Mouse (Mus musculus): ENCODE measurements around the gene Saxo1. TPM values are rescaled to one million over a fixed set of nuclear protein-coding genes. Genes with fewer than 3 reads are reported as not detected.

Gene Saxo1
- total and polyA plus RNA-seq, 3 experiments = not detected

- no peaks in the 10 kb centered on the region for H3K9me3 ChIP-seq (replicated peaks; ENCODE audit: insufficient read depth, low read length)
- peak overlapping the region; percentile 97 for H3K27ac ChIP-seq (ENCODE audit: control insufficient read depth, low read depth, low read length)
These were observed 16.8 kb upstream of the Saxo1 start for GRCm38 (mm10) chr4:86574939-86575282.

GRCm38 (mm10) chr4:86561061-86561460, 2.9 kb upstream of the Saxo1 start:
- no peak overlapping the region for H3K27ac ChIP-seq (ENCODE audit: control insufficient read depth, low read depth, low read length)
- no peak overlapping the region for H3K9ac ChIP-seq (ENCODE audit: control insufficient read depth, low read depth, low read length, poor library complexity, severe bottlenecking)
- no peak overlapping the region for H3K4me3 ChIP-seq (ENCODE audit: control insufficient read depth in 1 of 2, insufficient read depth in 1 of 2, low read depth in 2 of 2, low read length in 2 of 2)
- H3K36me3 ChIP-seq (ENCODE audit: control insufficient read depth in 1 of 2, insufficient read depth in 2 of 2, low read length in 2 of 2) = peaks cover 0 to 8% of the 10 kb centered on the region in 2 experiments; a peak in 2 of 4 replicates
- no peaks in the 10 kb centered on the region for H3K9me3 ChIP-seq (replicated peaks; ENCODE audit: insufficient read depth, low read length)
- no peak for TF ChIP-seq BHLHE40 (IDR thresholded peaks at IDR 0.05; ENCODE audit: borderline replicate concordance, low read depth, low read length)
- no peak for TF ChIP-seq ETS1 (IDR thresholded peaks at IDR 0.05; ENCODE audit: low read depth, low read length)
- no peak for TF ChIP-seq MAFK (IDR thresholded peaks at IDR 0.05; ENCODE audit: borderline replicate concordance, low read depth, low read length)
- TF ChIP-seq MAX (IDR thresholded peaks at IDR 0.05; ENCODE audit: low read length) = no peak
- TF ChIP-seq TCF12 (IDR thresholded peaks at IDR 0.05; ENCODE audit: low read depth, low read length) = no peak
- TF ChIP-seq NELFE (IDR thresholded peaks at IDR 0.05; ENCODE audit: low read depth, low read length) = no peak
- no peak for TF ChIP-seq ZNF384 (IDR thresholded peaks at IDR 0.05; ENCODE audit: low read depth, low read length)
- TF ChIP-seq JUND (IDR thresholded peaks at IDR 0.05; ENCODE audit: low read depth, low read length) = no peak
- TF ChIP-seq USF2 (IDR thresholded peaks at IDR 0.05; ENCODE audit: borderline replicate concordance in 1 of 2, insufficient read depth in 1 of 2, low read depth in 1 of 2, low read length in 2 of 2) = no peak
- TF ChIP-seq E2F4 (IDR thresholded peaks at IDR 0.05; ENCODE audit: borderline replicate concordance, low read depth, low read length) = no peak
- no peak for TF ChIP-seq ZC3H11A (IDR thresholded peaks at IDR 0.05; ENCODE audit: low read depth, low read length)
- no peak for TF ChIP-seq MXI1 (IDR thresholded peaks at IDR 0.05; ENCODE audit: low read depth, low read length)
- no peak for TF ChIP-seq SMC3 (IDR thresholded peaks at IDR 0.05; ENCODE audit: low read depth, low read length)
- TF ChIP-seq MEF2A (IDR thresholded peaks at IDR 0.05; ENCODE audit: extremely low read depth, insufficient replicate concordance, low read depth, low read length, poor library complexity, severe bottlenecking) = no peak
- TF ChIP-seq ELF1 (IDR thresholded peaks at IDR 0.05; ENCODE audit: low read depth, low read length) = no peak
- no peak for TF ChIP-seq POLR2AphosphoS5 (IDR thresholded peaks at IDR 0.05; ENCODE audit: borderline replicate concordance, low read depth, low read length)
- no peak for TF ChIP-seq GABPA (IDR thresholded peaks at IDR 0.05; ENCODE audit: low read depth, low read length)
- H3K27me3 ChIP-seq (ENCODE audit: control insufficient read depth in 1 of 2, insufficient read depth in 2 of 2, low read length in 2 of 2) = no peaks in the 10 kb centered on the region; a peak in 1 of 4 replicates
- H3K79me2 ChIP-seq (ENCODE audit: control insufficient read depth, insufficient read depth, low read length, poor library complexity) = no peaks in the 10 kb centered on the region
- no peaks in the 10 kb centered on the region for H3K4me1 ChIP-seq (ENCODE audit: control insufficient read depth in 1 of 2, insufficient read depth in 2 of 2, low read length in 2 of 2)
- no peak for DNase-seq (ENCODE audit: low read depth, low spot score)

More at GRCm38 (mm10) chr4:86574939-86575282, 16.8 kb upstream of the Saxo1 start:
- Histone ChIP-seq H3K4me1 (ENCODE audit: control insufficient read depth in 1 of 2, insufficient read depth in 2 of 2, low read length in 2 of 2) (peaks cover 2 to 7% of the 10 kb centered on the region in 2 experiments; a peak in 3 of 4 replicates), H3K4me3 (ENCODE audit: control insufficient read depth in 1 of 2, insufficient read depth in 1 of 2, low read depth in 2 of 2, low read length in 2 of 2) (peak overlapping the region; percentile 47 to 70), H3K27me3 (ENCODE audit: control insufficient read depth in 1 of 2, insufficient read depth in 2 of 2, low read length in 2 of 2) (no peaks in the 10 kb centered on the region), H3K79me2 (ENCODE audit: control insufficient read depth, insufficient read depth, low read length, poor library complexity) (peaks cover 25% of the 10 kb centered on the region), H3K9ac (ENCODE audit: control insufficient read depth, low read depth, low read length, poor library complexity, severe bottlenecking) (peak overlapping the region; percentile 80), H3K36me3 (ENCODE audit: control insufficient read depth in 1 of 2, insufficient read depth in 2 of 2, low read length in 2 of 2) (peaks cover 0 to 15% of the 10 kb centered on the region in 2 experiments; a peak in 2 of 4 replicates)
- peak; percentile 66 for DNase-seq (ENCODE audit: low read depth, low spot score)
- TF ChIP-seq CHD1 (IDR thresholded peaks at IDR 0.05; ENCODE audit: low read depth, low read length) = no peak
- TF ChIP-seq MYC (IDR thresholded peaks at IDR 0.05; ENCODE audit: low read depth, low read length) = peak; percentile 82; the same call in 1 of the 2 replicates
- TF ChIP-seq EP300 (IDR thresholded peaks at IDR 0.05; ENCODE audit: low read depth in 1 of 2, low read length in 2 of 2) = 0 out of 4 replicates have a peak, but pooled peaks of 1 of the 2 experiments have one; percentile 21
- TF ChIP-seq HCFC1 (IDR thresholded peaks at IDR 0.05; ENCODE audit: low read depth, low read length) = no peak
- peak; percentile 34; the same call in 1 of the 2 replicates for TF ChIP-seq ETS1 (IDR thresholded peaks at IDR 0.05; ENCODE audit: low read depth, low read length)
- TF ChIP-seq MAX (IDR thresholded peaks at IDR 0.05; ENCODE audit: low read length) = peak; percentile 73
- no peak for TF ChIP-seq USF2 (IDR thresholded peaks at IDR 0.05; ENCODE audit: borderline replicate concordance in 1 of 2, insufficient read depth in 1 of 2, low read depth in 1 of 2, low read length in 2 of 2)
- no peak for TF ChIP-seq ELF1 (IDR thresholded peaks at IDR 0.05; ENCODE audit: low read depth, low read length)
- 0 out of 2 replicates have a peak, but pooled peaks have one; percentile 31 for TF ChIP-seq RCOR1 (IDR thresholded peaks at IDR 0.05; ENCODE audit: low read depth, low read length)

Data from MEL (cell line).